Mouse (Mus musculus) embryo, embryonic 11.5 days (tissue): ENCODE results near the gene Fam240a.

Experiments
- DNase-seq: peaks from one replicate; pipeline ENCODE4 v3.0.0-alpha.2; 2012; ENCODE audit warnings: low read depth, low spot score

Fam240a gene

GRCm38 (mm10) chr9:110895507-110895906, 21.2 kb downstream of the Fam240a start:
- DNase-seq: no peak

GRCm38 (mm10) chr9:110893429-110893828, 23.2 kb downstream of the Fam240a start:
- DNase-seq: no peak

- DNase-seq: no peak
Measured at GRCm38 (mm10) chr9:110892552-110892951, 24.1 kb downstream of the Fam240a start.

GRCm38 (mm10) chr9:110891077-110891828, 25.4 kb downstream of the Fam240a start:
- no peak for DNase-seq

GRCm38 (mm10) chr9:110890026-110890783, 26.5 kb downstream of the Fam240a start:
- no peak for DNase-seq

- DNase-seq: no peak
Measured at GRCm38 (mm10) chr9:110888935-110889334, 27.7 kb downstream of the Fam240a start.

GRCm38 (mm10) chr9:110887388-110888303, 29.0 kb downstream of the Fam240a start:
- DNase-seq: no peak

- no peak for DNase-seq
Measured at GRCm38 (mm10) chr9:110881953-110882352, 34.7 kb downstream of the Fam240a start.

GRCm38 (mm10) chr9:110880772-110881171, 35.9 kb downstream of the Fam240a start:
- DNase-seq: no peak

- DNase-seq: no peak
Measured at GRCm38 (mm10) chr9:110879998-110880561, 36.6 kb downstream of the Fam240a start, which contains the start of gene Tmie. Tmie (minus strand) TSS chr9:110880113.

- no peak for DNase-seq
Measured at GRCm38 (mm10) chr9:110879191-110879920, 37.3 kb downstream of the Fam240a start, which contains the start of gene Als2cl. Als2cl (plus strand) TSS chr9:110879870.

- DNase-seq: no peak
Measured at GRCm38 (mm10) chr9:110877888-110878287, 38.8 kb downstream of the Fam240a start.

- DNase-seq: no peak
Measured at GRCm38 (mm10) chr9:110877353-110877752, 39.3 kb downstream of the Fam240a start.

GRCm38 (mm10) chr9:110875288-110875695, 41.4 kb downstream of the Fam240a start:
- DNase-seq: no peak

GRCm38 (mm10) chr9:110874660-110875191, 41.9 kb downstream of the Fam240a start:
- no peak for DNase-seq

GRCm38 (mm10) chr9:110873681-110874659, 42.7 kb downstream of the Fam240a start:
- no peak for DNase-seq

GRCm38 (mm10) chr9:110871030-110871429, 45.6 kb downstream of the Fam240a start:
- DNase-seq: no peak
